Mouse (Mus musculus) neutrophil, adult 65 days (primary cell): ENCODE results near the gene Hba-a1. TPM values are rescaled to one million over a fixed set of nuclear protein-coding genes. Genes with fewer than 3 reads are reported as not detected.

ENCODE experiments used
- total RNA-seq: library from RNA; stranded (reverse); gene quantifications from 2 replicates; pipeline ENCODE4 v1.2.4, GENCODE M21; 2023

Hba-a1 gene
- 79.8 and 144 TPM in 2 replicates for total RNA-seq

GRCm38 (mm10) chr11:32283091-32283777, at the start of gene Hba-a1:
Gene Hba-a1, plus strand, starts transcription at chr11:32283511.

GRCm38 (mm10) chr11:32267188-32267884, 16.0 kb upstream of the Hba-a1 start, which contains the start of gene Nprl3:
Gene Nprl3, minus strand, starts transcription at chr11:32267707.

DNA sequence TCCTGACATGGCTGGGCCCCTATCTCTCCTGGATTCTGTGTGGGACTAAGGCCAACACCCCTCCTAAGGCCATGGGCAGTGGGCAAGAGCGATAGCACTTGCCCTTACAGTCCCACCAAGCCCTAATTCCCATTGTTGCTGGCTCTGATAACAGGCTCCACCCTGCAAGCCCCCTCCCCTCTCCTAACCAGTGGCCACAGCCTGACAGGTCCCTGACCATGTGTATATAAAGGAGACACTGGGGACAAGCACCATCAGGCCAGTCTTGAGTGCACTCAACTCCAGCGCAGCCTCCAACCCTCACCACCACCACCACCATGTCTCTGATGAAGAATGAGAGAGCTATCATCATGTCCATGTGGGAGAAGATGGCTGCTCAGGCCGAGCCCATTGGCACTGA, 7.0 kb upstream of the Hba-a1 start, which contains the start of gene Hba-x:
Gene Hba-x, plus strand, starts transcription at position 54 of the 400 bp plus-strand sequence.

DNA sequence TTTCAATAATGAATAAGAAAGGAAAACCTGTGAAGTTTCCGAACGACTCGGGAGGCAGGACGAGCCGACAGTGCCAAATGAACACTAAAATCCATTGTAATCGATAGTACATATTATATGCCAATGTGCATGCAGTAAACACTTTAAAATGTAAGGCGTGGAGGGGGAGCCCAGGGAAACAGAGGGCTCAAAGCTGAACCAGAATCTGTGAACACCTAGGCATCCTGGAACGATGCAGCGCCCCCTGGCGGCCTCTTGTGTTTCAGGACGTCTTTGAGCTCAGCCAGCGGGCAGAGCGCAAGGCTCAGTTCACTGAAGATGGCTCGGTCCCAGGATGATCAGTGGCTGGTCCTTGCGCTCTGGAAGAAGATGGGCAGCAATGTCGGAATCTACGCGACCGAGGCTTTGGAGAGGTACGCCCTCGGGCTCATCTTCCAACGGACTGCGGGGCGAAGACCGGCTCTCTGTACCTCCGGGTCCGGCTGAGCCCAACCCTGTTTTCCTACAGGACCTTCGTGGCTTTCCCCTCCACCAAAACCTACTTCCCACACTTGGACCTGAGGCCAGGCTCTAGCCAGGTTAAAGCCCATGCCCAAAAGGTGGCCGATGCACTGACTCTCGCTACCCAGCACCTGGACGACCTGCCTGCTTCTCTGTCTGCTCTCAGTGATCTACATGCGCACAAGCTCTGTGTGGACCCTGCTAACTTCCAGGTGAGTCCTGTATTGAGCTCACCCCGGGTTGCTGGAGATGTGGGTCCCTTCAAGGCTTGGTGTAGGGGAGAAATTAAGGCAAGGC, 3.6 kb downstream of the Hba-a1 start, which contains the start of gene Hbq1b:
Gene Hbq1b, plus strand, starts transcription at position 271 of the 798 bp plus-strand sequence.

DNA sequence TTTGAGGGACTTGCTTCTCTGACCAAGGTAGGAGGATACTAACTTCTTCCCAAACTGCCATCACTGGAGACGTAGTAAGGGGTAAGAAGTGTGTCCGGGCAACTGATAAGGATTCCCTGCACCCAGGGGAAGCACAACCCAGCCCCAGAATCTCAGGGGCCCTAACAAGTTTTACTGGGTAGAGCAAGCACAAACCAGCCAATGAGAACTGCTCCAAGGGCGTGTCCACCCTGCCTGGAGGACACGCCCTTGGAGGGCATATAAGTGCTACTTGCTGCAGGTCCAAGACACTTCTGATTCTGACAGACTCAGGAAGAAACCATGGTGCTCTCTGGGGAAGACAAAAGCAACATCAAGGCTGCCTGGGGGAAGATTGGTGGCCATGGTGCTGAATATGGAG, 12.9 kb downstream of the Hba-a1 start, which contains the start of gene Hba-a2:
Gene Hba-a2, plus strand, starts transcription at position 287 of the 400 bp plus-strand sequence.

GRCm38 (mm10) chr11:32299865-32300264, 16.6 kb downstream of the Hba-a1 start, which contains the start of gene Hbq1a:
Gene Hbq1a, plus strand, starts transcription at chr11:32300069.

Other genes starting within 250 kb of the Hba-a1 start
- not detected in 2 replicates for gene Il9r, start 83.2 kb upstream of the Hba-a1 start, total RNA-seq
- gene Snrnp25, start 78.1 kb upstream of the Hba-a1 start, total RNA-seq, result 12.5 and 12.8 TPM in 2 replicates
- gene Rhbdf1, start 61.2 kb upstream of the Hba-a1 start, total RNA-seq, result 0.69 and 1.0 TPM in 2 replicates
- 5.8 and 6.9 TPM in 2 replicates for gene Mpg, start 57.0 kb upstream of the Hba-a1 start, total RNA-seq
- gene Nprl3, start 15.8 kb upstream of the Hba-a1 start, total RNA-seq, result 7.0 and 7.1 TPM in 2 replicates
- not detected in 2 replicates for gene Hba-x, start 7.1 kb upstream of the Hba-a1 start, total RNA-seq
- not detected in 2 replicates for gene Hbq1b, start 3.5 kb downstream of the Hba-a1 start, total RNA-seq
- 60.7 and 91.7 TPM in 2 replicates for gene Hba-a2, start 13.0 kb downstream of the Hba-a1 start, total RNA-seq
- gene Hbq1a, start 16.6 kb downstream of the Hba-a1 start, total RNA-seq, result not detected in 2 replicates
- gene Sh3pxd2b, start 64.3 kb downstream of the Hba-a1 start, total RNA-seq, result 2.2 and 4.0 TPM in 2 replicates
- 0.68 and 1.3 TPM in 2 replicates for gene Ubtd2, start 171.9 kb downstream of the Hba-a1 start, total RNA-seq
- 0.85 and 1.7 TPM in 2 replicates for gene Efcab9, start 248.6 kb downstream of the Hba-a1 start, total RNA-seq
- 179 and 187 TPM in 2 replicates for gene Stk10, start 249.8 kb downstream of the Hba-a1 start, total RNA-seq